Mouse (Mus musculus) heart, embryonic 10.5 days (tissue): ENCODE data around the gene Fzd5. TPM values are rescaled to one million over a fixed set of nuclear protein-coding genes. Genes with fewer than 3 reads are reported as not detected.

Experiments used
- DNase-seq: peaks from one replicate; pipeline ENCODE4 v3.0.0-alpha.2; 2017; ENCODE audit warnings: low spot score
- H3K27ac ChIP-seq: fragments of 300-500 bp; sonication (generic); 2 replicates; pipeline ENCODE4 v1.5.1; 2016; ENCODE audit warnings: mild to moderate bottlenecking
- H3K27me3 ChIP-seq: fragments of 300-500 bp; sonication (generic); 2 replicates; pipeline ENCODE4 v1.6.1; 2016; ENCODE audit warnings: mild to moderate bottlenecking; ENCODE audit not compliant: poor library complexity, insufficient read depth, severe bottlenecking
- H3K36me3 ChIP-seq: fragments of 300-500 bp; sonication (generic); 2 replicates; pipeline ENCODE4 v1.6.1; 2016; ENCODE audit warnings: mild to moderate bottlenecking, moderate library complexity
- H3K4me1 ChIP-seq: fragments of 300-500 bp; sonication (generic); 2 replicates; pipeline ENCODE4 v1.6.1; 2016; ENCODE audit warnings: mild to moderate bottlenecking
- H3K4me3 ChIP-seq: fragments of 300-500 bp; sonication (generic); 2 replicates; pipeline ENCODE4 v1.5.1; 2016; ENCODE audit warnings: mild to moderate bottlenecking, moderate library complexity
- H3K9me3 ChIP-seq: fragments of 300-500 bp; sonication (generic); 2 replicates; pipeline ENCODE4 v1.6.1; 2016; ENCODE audit warnings: mild to moderate bottlenecking, moderate library complexity
- WGBS: fragments of 180-500 bp; shearing (Covaris S2); methylation state at CpG from one replicate; pipeline ENCODE4 v1.1.7; 2016; 5-methylcytosine and 5-hydroxymethylcytosine counted together
- polyA plus RNA-seq: library from polyadenylated mRNA; unstranded; fragments of >200 nt; fragmentation: Nextera tagmentation; extraction: Ambion mirVana; gene quantifications from 2 replicates; pipeline ENCODE4 v1.2.1, GENCODE M21; 2016

Fzd5 gene
- polyA plus RNA-seq, 1 experiment from 2014 or later, result 1.8 TPM

DNA sequence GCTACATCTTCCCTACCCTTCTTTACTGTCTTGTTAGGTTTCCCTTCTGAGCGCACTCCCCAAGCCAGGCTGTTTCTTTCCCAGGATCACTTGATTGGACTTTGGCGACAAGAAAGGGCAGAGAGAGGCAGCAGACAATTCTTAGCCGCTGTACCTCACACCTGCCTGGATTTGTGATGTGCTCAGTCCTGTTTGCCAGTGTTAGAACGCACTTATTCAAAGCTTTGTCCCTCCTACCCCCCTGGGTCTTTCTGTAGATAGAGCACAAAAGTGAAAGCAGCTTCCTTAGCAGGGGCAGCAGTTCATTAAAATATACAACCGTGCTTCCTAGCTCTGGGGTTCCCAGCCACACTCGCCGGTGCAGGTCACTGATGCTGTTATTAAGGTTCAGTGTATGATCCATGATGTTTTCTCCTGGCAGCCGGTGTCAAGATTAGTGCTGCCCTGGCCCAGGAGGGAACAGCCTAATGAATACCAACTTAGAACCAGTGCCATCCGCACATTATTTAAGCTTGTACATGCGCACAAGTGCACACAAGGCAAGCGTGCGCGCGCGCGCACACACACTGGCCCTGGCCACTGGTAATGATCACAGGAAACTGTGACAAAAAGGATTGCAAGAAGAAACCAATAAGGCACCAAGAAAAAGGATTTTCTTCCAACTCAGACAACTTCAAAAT is 6.1 kb downstream of the Fzd5 start:
- Histone ChIP-seq H3K36me3 (no peaks in the 10 kb centered on the region), H3K4me3 (peak overlapping the region; percentile 2; the same call in 1 of the 2 replicates), H3K4me1 (peaks cover 42% of the 10 kb centered on the region), H3K27ac (peak overlapping the region; percentile 49; the same call in 1 of the 2 replicates), H3K27me3 (peaks cover 44% of the 10 kb centered on the region), H3K9me3 (no peaks in the 10 kb centered on the region)
- WGBS, result 64% methylated on average over 16 of the region's 16 CpGs
- peak; percentile 62 for DNase-seq

GRCm38 (mm10) chr1:64730046-64730445 is 7.5 kb downstream of the Fzd5 start:
- Histone ChIP-seq H3K27ac (no peak overlapping the region), H3K4me3 (no peak overlapping the region), H3K27me3 (peaks cover 36% of the 10 kb centered on the region), H3K4me1 (peaks cover 27% of the 10 kb centered on the region), H3K36me3 (peaks cover 3% of the 10 kb centered on the region; the same call in 1 of the 2 replicates), H3K9me3 (no peaks in the 10 kb centered on the region)
- DNase-seq, result peak; percentile 63
- 79% methylated on average over 4 of the region's 4 CpGs for WGBS

DNA sequence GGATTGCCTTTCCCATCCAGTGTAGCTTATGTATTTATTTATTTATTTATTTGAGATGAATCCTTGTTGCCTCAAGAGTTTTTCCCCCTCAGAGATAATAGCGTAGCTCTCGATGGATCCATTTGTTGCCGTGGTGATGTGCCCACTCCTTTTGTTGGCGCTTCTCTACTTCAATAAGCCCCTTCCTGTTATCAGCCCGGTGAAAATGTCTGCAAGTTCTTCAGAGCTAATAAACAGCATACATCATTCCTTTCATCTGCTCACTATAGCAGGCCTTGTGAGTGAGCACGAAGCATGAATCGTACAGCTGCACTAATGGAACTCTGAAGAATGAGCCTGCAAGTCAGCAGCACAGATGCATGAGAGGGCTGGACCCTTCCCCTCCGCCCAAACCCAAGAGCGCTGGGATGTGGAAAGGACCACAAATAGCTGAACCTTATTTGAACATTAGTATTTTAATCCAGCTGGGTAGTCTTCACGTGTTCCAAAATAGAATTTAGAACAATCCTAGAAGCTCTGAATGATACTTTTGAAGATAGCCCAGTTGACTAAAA is 16.4 kb downstream of the Fzd5 start:
- no peaks in the 10 kb centered on the region for H3K9me3 ChIP-seq
- no peaks in the 10 kb centered on the region for H3K27me3 ChIP-seq
- peaks cover 27% of the 10 kb centered on the region for H3K36me3 ChIP-seq
- H3K27ac ChIP-seq, result no peak overlapping the region
- H3K4me3 ChIP-seq, result no peak overlapping the region
- H3K4me1 ChIP-seq, result no peaks in the 10 kb centered on the region
- WGBS, result 77% methylated on average over 10 of the region's 10 CpGs
- no peak for DNase-seq

DNA sequence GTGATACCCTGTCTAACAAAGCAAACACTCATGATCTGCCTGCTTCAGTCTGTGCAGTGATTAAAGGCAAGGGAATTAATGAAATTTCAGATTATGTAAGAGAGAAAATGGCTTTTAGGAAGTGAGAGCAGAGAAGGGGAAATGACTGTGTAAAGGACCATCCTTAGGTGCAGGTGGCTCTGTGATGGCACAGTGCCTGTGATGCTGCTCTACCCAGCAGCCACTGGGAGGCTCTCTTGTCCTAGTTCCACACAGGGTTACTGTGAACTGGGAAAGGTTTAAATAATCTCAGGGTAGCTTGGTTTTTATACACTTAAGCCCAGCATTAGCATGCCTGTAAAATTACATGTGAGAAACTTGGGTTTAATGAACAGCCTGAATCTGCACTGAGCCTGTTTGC is 20.0 kb downstream of the Fzd5 start:
- H3K36me3 ChIP-seq, result peaks cover 16% of the 10 kb centered on the region
- H3K9me3 ChIP-seq, result no peaks in the 10 kb centered on the region
- H3K4me1 ChIP-seq, result peaks cover 4% of the 10 kb centered on the region; the same call in 1 of the 2 replicates
- no peak overlapping the region for H3K4me3 ChIP-seq
- DNase-seq, result no peak
- H3K27me3 ChIP-seq, result no peaks in the 10 kb centered on the region
- H3K27ac ChIP-seq, result no peak overlapping the region

- H3K27ac ChIP-seq, result no peak overlapping the region
- peaks cover 4% of the 10 kb centered on the region; the same call in 1 of the 2 replicates for H3K4me1 ChIP-seq
- WGBS, result 80% methylated on average over 7 of the region's 7 CpGs
- H3K27me3 ChIP-seq, result no peaks in the 10 kb centered on the region
- DNase-seq, result no peak
- H3K4me3 ChIP-seq, result no peak overlapping the region
- peaks cover 11% of the 10 kb centered on the region for H3K36me3 ChIP-seq
- H3K9me3 ChIP-seq, result no peaks in the 10 kb centered on the region
These were observed 20.8 kb downstream of the Fzd5 start for GRCm38 (mm10) chr1:64716589-64717304.

GRCm38 (mm10) chr1:64715458-64715857 is 22.1 kb downstream of the Fzd5 start:
- Histone ChIP-seq H3K4me3 (no peak overlapping the region), H3K27ac (no peak overlapping the region), H3K9me3 (no peaks in the 10 kb centered on the region), H3K4me1 (peaks cover 4% of the 10 kb centered on the region; the same call in 1 of the 2 replicates), H3K27me3 (no peaks in the 10 kb centered on the region), H3K36me3 (peaks cover 6% of the 10 kb centered on the region; the same call in 1 of the 2 replicates)
- 51% methylated on average over 2 of the region's 2 CpGs for WGBS
- DNase-seq, result peak; percentile 77

- Histone ChIP-seq H3K36me3 (peaks cover 8% of the 10 kb centered on the region; the same call in 1 of the 2 replicates), H3K27ac (no peak overlapping the region)
- WGBS, result 88% methylated on average over 14 of the region's 14 CpGs
These were observed 25.4 kb downstream of the Fzd5 start for GRCm38 (mm10) chr1:64712006-64712760.

GRCm38 (mm10) chr1:64709891-64710290 is 27.7 kb downstream of the Fzd5 start:
- Histone ChIP-seq H3K27me3 (no peaks in the 10 kb centered on the region), H3K4me1 (no peaks in the 10 kb centered on the region), H3K9me3 (no peaks in the 10 kb centered on the region), H3K27ac (no peak overlapping the region), H3K36me3 (peaks cover 9% of the 10 kb centered on the region), H3K4me3 (no peak overlapping the region)
- 29% methylated on average over 2 of the region's 2 CpGs for WGBS
- DNase-seq, result no peak

More at GRCm38 (mm10) chr1:64712006-64712760, 25.4 kb downstream of the Fzd5 start:
- H3K4me3 ChIP-seq, result no peak overlapping the region
- H3K9me3 ChIP-seq, result no peaks in the 10 kb centered on the region
- DNase-seq, result no peak
- H3K4me1 ChIP-seq, result peaks cover 4% of the 10 kb centered on the region; the same call in 1 of the 2 replicates
- H3K27me3 ChIP-seq, result no peaks in the 10 kb centered on the region

DNA sequence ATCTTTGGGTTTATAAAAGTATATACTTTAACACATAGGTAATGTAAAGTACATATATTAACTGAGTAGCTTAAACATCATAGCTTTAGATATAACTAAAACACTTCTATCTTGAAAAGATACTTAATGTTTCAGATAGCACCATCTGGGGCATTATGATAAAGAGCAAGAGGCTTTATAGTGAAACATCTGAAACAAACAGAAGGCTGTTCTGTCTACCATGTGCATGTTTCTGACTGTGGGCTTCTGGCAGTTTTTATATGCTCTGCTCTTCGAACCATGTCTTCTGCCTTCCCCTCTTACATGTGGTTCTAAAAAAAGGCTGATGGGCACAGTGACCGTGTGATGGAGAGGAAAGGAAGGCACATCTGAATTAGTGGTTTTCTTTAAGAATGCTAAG is 30.9 kb downstream of the Fzd5 start:
- no peak for DNase-seq
- Histone ChIP-seq H3K4me1 (no peaks in the 10 kb centered on the region), H3K27ac (no peak overlapping the region), H3K36me3 (peaks cover 21% of the 10 kb centered on the region), H3K27me3 (no peaks in the 10 kb centered on the region), H3K9me3 (no peaks in the 10 kb centered on the region), H3K4me3 (no peak overlapping the region)
- WGBS, result 92% methylated on average over 2 of the region's 2 CpGs

GRCm38 (mm10) chr1:64705230-64705629 is 32.3 kb downstream of the Fzd5 start:
- 47% methylated on average over 6 of the region's 6 CpGs for WGBS
- no peak overlapping the region for H3K27ac ChIP-seq
- H3K4me3 ChIP-seq, result no peak overlapping the region
- no peak for DNase-seq
- H3K36me3 ChIP-seq, result peaks cover 21% of the 10 kb centered on the region
- H3K27me3 ChIP-seq, result no peaks in the 10 kb centered on the region
- no peaks in the 10 kb centered on the region for H3K4me1 ChIP-seq
- H3K9me3 ChIP-seq, result no peaks in the 10 kb centered on the region

DNA sequence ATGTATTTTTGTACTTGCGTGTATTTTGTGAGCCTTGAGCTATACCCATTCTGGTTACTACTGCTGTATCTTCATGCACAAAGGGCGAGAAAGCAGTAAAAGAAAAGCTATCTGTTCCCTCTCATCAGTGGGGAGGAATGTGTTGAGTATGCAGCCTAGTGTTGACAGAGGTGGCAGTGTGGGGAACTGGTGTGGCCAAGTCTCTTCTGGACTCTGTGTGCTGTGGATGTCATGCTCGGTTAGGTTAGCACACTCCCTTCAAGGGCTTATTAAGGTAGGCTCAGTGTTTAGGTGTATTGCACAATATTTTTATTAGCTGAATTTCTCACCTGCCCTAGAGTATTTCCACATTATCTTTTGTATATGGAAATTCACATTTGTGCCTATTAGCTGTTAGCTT is 35.8 kb downstream of the Fzd5 start:
- Histone ChIP-seq H3K36me3 (peaks cover 13% of the 10 kb centered on the region), H3K4me3 (no peak overlapping the region), H3K9me3 (no peaks in the 10 kb centered on the region), H3K27me3 (no peaks in the 10 kb centered on the region), H3K27ac (no peak overlapping the region), H3K4me1 (no peaks in the 10 kb centered on the region)
- 58% methylated on average over 3 of the region's 3 CpGs for WGBS
- DNase-seq, result no peak

- Histone ChIP-seq H3K27ac (no peak overlapping the region), H3K4me3 (no peak overlapping the region), H3K9me3 (no peaks in the 10 kb centered on the region), H3K4me1 (peaks cover 9% of the 10 kb centered on the region), H3K36me3 (no peaks in the 10 kb centered on the region), H3K27me3 (no peaks in the 10 kb centered on the region)
- WGBS, result 87% methylated on average over 3 of the region's 3 CpGs
- no peak for DNase-seq
These were observed 42.4 kb downstream of the Fzd5 start for GRCm38 (mm10) chr1:64695156-64695555.
